Mouse (Mus musculus) lung, adult 2 months (tissue): ENCODE results near the gene Wfdc3. TPM values are rescaled to one million over a fixed set of nuclear protein-coding genes. Genes with fewer than 3 reads are reported as not detected.
A peak's percentile ranks its signal among the peaks of the same experiment; 100 is the strongest.

ENCODE experiments used
- DNase-seq: peaks from one replicate; pipeline ENCODE4 v3.0.0; 2022
- H3K4me1 ChIP-seq: fragments of 200-500 bp; 2 replicates; pipeline ENCODE4 v1.6.1; 2011; ENCODE audit warnings: low read length; ENCODE audit not compliant: control insufficient read depth, insufficient read depth
- H3K4me3 ChIP-seq: fragments of 200-500 bp; replicated peaks from 2 replicates; pipeline ENCODE3; 2011; ENCODE audit warnings: low read depth, mild to moderate bottlenecking, control low read depth, low read length; ENCODE audit errors: extremely low read depth
- CTCF ChIP-seq: fragments of 200-500 bp; IDR thresholded peaks from 2 replicates; pipeline ENCODE4 v1.5.1; 2011; ENCODE audit warnings: mild to moderate bottlenecking, low read length, control low read depth; ENCODE audit not compliant: insufficient read depth
- POLR2A ChIP-seq: fragments of 200-500 bp; IDR thresholded peaks from 2 replicates; pipeline ENCODE4 v1.6.1; 2011; ENCODE audit warnings: low read depth, mild to moderate bottlenecking, control low read depth, low read length, borderline replicate concordance; ENCODE audit errors: extremely low read depth
- WGBS: fragments of 180-500 bp; shearing (Covaris S2); methylation state at CpG from one replicate; pipeline ENCODE4 v1.1.7; 2018; 5-methylcytosine and 5-hydroxymethylcytosine counted together
- polyA plus RNA-seq: library from polyadenylated mRNA; depleted of rRNA; stranded (reverse); fragments of >200 nt; gene quantifications from 2 replicates; pipeline ENCODE4 v1.2.3, GENCODE M21; 2012; rRNA removed

Gene Wfdc3
- 1.3 and 2.3 TPM in 2 replicates for polyA plus RNA-seq

GRCm38 (mm10) chr2:164745843-164746479, at the start of gene Wfdc3, which contains the start of gene Dnttip1:
Wfdc3 (minus strand) TSS chr2:164745931.
Dnttip1 (plus strand) TSS chr2:164745983.
- peak; percentile 94 for DNase-seq
- under 1% methylated on average over 70 of the region's 70 CpGs for WGBS
- H3K4me1 ChIP-seq: peaks cover 5% of the 10 kb centered on the region
- TF ChIP-seq CTCF: no peak
- peak; percentile 45; the same call in 1 of the 2 replicates for TF ChIP-seq POLR2A
- H3K4me3 ChIP-seq: peak within 1 kb of the TSS; percentile 99

- peak; percentile 68 for DNase-seq
- TF ChIP-seq CTCF: peak; percentile 78
- TF ChIP-seq POLR2A: no peak; the same call in 1 of the 2 replicates
- peaks cover 7% of the 10 kb centered on the region for H3K4me1 ChIP-seq
- H3K4me3 ChIP-seq: no peak overlapping the region
- WGBS: 24% methylated on average over 5 of the region's 5 CpGs
Observed at GRCm38 (mm10) chr2:164794293-164794692, 48.6 kb upstream of the Wfdc3 start.

- Histone ChIP-seq H3K4me3 (no peak overlapping the region), H3K4me1 (peaks cover 8% of the 10 kb centered on the region)
- DNase-seq: no peak
- WGBS: 85% methylated on average over 2 of the region's 2 CpGs
- no peak for TF ChIP-seq CTCF
- TF ChIP-seq POLR2A: no peak
Observed at GRCm38 (mm10) chr2:164793772-164794171, 48.0 kb upstream of the Wfdc3 start.

- 75% methylated on average over 3 of the region's 3 CpGs for WGBS
- TF ChIP-seq CTCF (peak; percentile 88), POLR2A (no peak)
- peak; percentile 50 for DNase-seq
Observed at GRCm38 (mm10) chr2:164793236-164793635, 47.5 kb upstream of the Wfdc3 start.

GRCm38 (mm10) chr2:164792400-164793190, 46.9 kb upstream of the Wfdc3 start:
- TF ChIP-seq POLR2A (no peak), CTCF (no peak)
- 89% methylated on average over 12 of the region's 12 CpGs for WGBS
- Histone ChIP-seq H3K4me1 (peaks cover 15% of the 10 kb centered on the region), H3K4me3 (no peak overlapping the region)
- DNase-seq: no peak

More at GRCm38 (mm10) chr2:164793236-164793635, 47.5 kb upstream of the Wfdc3 start:
- Histone ChIP-seq H3K4me1 (peaks cover 14% of the 10 kb centered on the region), H3K4me3 (no peak overlapping the region)

- H3K4me3 ChIP-seq: no peak overlapping the region
- TF ChIP-seq CTCF: no peak
- TF ChIP-seq POLR2A: no peak
- H3K4me1 ChIP-seq: peaks cover 18% of the 10 kb centered on the region
- 86% methylated on average over 18 of the region's 18 CpGs for WGBS
- no peak for DNase-seq
Observed at GRCm38 (mm10) chr2:164791841-164792261, 46.1 kb upstream of the Wfdc3 start.

GRCm38 (mm10) chr2:164790451-164790850, 44.7 kb upstream of the Wfdc3 start:
- TF ChIP-seq CTCF: no peak
- TF ChIP-seq POLR2A: no peak
- WGBS: 39% methylated on average over 4 of the region's 4 CpGs
- DNase-seq: peak; percentile 60
- Histone ChIP-seq H3K4me3 (no peak overlapping the region), H3K4me1 (peaks cover 21% of the 10 kb centered on the region)

- Histone ChIP-seq H3K4me3 (no peak overlapping the region), H3K4me1 (peaks cover 24% of the 10 kb centered on the region)
- TF ChIP-seq CTCF: no peak
- TF ChIP-seq POLR2A: no peak
- DNase-seq: no peak
- WGBS: 57% methylated on average over 4 of the region's 4 CpGs
Observed at GRCm38 (mm10) chr2:164788411-164788810, 42.7 kb upstream of the Wfdc3 start.

GRCm38 (mm10) chr2:164787779-164788178, 42.0 kb upstream of the Wfdc3 start:
- DNase-seq: no peak
- TF ChIP-seq CTCF: no peak
- no peak for TF ChIP-seq POLR2A
- 64% methylated on average over 10 of the region's 10 CpGs for WGBS

More at GRCm38 (mm10) chr2:164787779-164788178, 42.0 kb upstream of the Wfdc3 start:
- Histone ChIP-seq H3K4me3 (no peak overlapping the region), H3K4me1 (peaks cover 24% of the 10 kb centered on the region)
